Mouse (Mus musculus): ENCODE data around the gene Calhm6. TPM values are rescaled to one million over a fixed set of nuclear protein-coding genes. Genes with fewer than 3 reads are reported as not detected.
A peak's percentile ranks its signal among the peaks of the same experiment; 100 is the strongest.

The Calhm6 gene
- polyA plus RNA-seq (2014; fragmentation: Nextera tagmentation; extraction: Ambion mirVana) = 0.89 and 1.7 TPM in 2 replicates

DNA sequence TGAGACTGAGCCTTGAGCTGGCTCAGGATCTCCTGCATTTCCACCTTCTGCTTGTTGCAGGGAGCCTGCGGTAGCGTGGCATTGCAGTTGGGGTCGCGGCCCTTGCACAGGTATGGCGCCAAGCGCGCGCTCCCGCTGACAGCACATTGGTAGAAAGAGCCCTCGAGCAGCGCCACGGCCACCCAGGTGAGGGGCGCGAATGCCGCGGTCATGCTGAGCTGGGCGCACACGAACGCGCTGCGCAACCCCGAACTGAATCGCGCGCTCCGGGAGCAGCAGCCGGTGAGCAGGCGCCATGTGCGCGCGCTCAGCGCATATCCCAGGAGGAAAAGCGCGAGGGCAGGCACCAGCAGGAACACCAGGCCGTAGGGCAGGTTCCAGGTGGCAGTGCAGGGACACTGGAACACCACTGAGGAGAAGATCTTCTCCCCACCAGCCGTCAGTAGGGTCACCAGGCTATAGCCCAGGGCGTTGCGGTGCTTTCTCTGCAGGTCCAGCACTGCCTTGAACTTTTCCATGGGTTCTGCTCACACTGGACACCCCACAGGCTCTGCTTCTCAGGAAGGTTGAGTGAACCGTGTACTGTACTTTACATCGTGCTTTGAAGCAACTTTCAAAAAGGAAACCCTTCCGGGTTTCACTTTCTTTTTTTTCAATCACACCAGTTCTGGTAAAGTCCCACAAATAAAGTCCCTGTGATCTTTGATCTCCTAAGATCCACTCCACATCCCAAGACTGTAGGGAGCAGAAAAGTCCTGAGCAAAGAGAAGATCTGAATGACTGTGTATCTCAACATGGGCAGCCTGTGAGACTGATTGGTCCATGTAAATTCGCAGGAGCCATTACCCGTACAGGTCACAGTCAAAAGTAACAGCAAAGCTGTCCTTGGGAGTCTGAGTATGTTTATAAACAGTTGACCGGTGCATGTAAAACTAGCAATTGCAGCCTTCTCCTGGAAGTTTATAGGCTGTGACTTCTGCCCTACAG lies at the start of gene Calhm6:
TSS of gene Calhm6 (minus strand) at position 593 of the 987 bp plus-strand sequence.
- 19% methylated on average over 44 of the region's 44 CpGs for WGBS
- Histone ChIP-seq H3K4me3 (ENCODE audit: low read length) (peak within 1 kb of the TSS; percentile 48), H3K9ac (ENCODE audit: low read depth, low read length) (peak within 1 kb of the TSS; percentile 28; the same call in 1 of the 2 replicates), H3K27ac (ENCODE audit: low read depth, low read length) (no peak within 1 kb of the TSS), H3K4me1 (ENCODE audit: control insufficient read depth, insufficient read depth, low read length) (no peaks in the 10 kb centered on the region), H3K36me3 (ENCODE audit: control insufficient read depth, insufficient read depth, low read length) (no peaks in the 10 kb centered on the region), H3K9me3 (ENCODE audit: control insufficient read depth, low read length) (no peaks in the 10 kb centered on the region), H3K4me2 (replicated peaks; ENCODE audit: low read depth, low read length) (peak within 1 kb of the TSS; percentile 68), H3K27me3 (ENCODE audit: control insufficient read depth, insufficient read depth, low read length) (no peaks in the 10 kb centered on the region)
- ATAC-seq (ENCODE audit: low FRiP score, low TSS enrichment) = peak; percentile 80

- Histone ChIP-seq H3K36me3 (ENCODE audit: control insufficient read depth, insufficient read depth, low read length) (no peaks in the 10 kb centered on the region), H3K4me3 (ENCODE audit: low read length) (no peak overlapping the region), H3K9ac (ENCODE audit: low read depth, low read length) (no peak overlapping the region), H3K4me2 (replicated peaks; ENCODE audit: low read depth, low read length) (no peak overlapping the region), H3K9me3 (ENCODE audit: control insufficient read depth, low read length) (no peaks in the 10 kb centered on the region), H3K4me1 (ENCODE audit: control insufficient read depth, insufficient read depth, low read length) (no peaks in the 10 kb centered on the region), H3K27me3 (ENCODE audit: control insufficient read depth, insufficient read depth, low read length) (no peaks in the 10 kb centered on the region), H3K27ac (ENCODE audit: low read depth, low read length) (no peak overlapping the region)
- WGBS = 39% methylated on average over 8 of the region's 8 CpGs
- ATAC-seq (ENCODE audit: low FRiP score, low TSS enrichment) = no peak
Measured at GRCm38 (mm10) chr10:34175870-34176606, 48.3 kb upstream of the Calhm6 start.

GRCm38 (mm10) chr10:34172663-34173282 lies 45.0 kb upstream of the Calhm6 start:
- Histone ChIP-seq H3K36me3 (ENCODE audit: control insufficient read depth, insufficient read depth, low read length) (no peaks in the 10 kb centered on the region), H3K27ac (ENCODE audit: low read depth, low read length) (no peak overlapping the region), H3K4me1 (ENCODE audit: control insufficient read depth, insufficient read depth, low read length) (no peaks in the 10 kb centered on the region), H3K27me3 (ENCODE audit: control insufficient read depth, insufficient read depth, low read length) (no peaks in the 10 kb centered on the region), H3K4me3 (ENCODE audit: low read length) (no peak overlapping the region), H3K9me3 (ENCODE audit: control insufficient read depth, low read length) (no peaks in the 10 kb centered on the region), H3K4me2 (replicated peaks; ENCODE audit: low read depth, low read length) (no peak overlapping the region), H3K9ac (ENCODE audit: low read depth, low read length) (no peak overlapping the region)
- 48% methylated on average over 4 of the region's 4 CpGs for WGBS
- ATAC-seq (ENCODE audit: low FRiP score, low TSS enrichment) = peak; percentile 82; the same call in 1 of the 2 replicates

- 80% methylated on average over 4 of the region's 4 CpGs for WGBS
- H3K27ac ChIP-seq (ENCODE audit: low read depth, low read length) = no peak overlapping the region
Measured at GRCm38 (mm10) chr10:34171660-34172059, 43.9 kb upstream of the Calhm6 start.

GRCm38 (mm10) chr10:34171191-34171590 lies 43.4 kb upstream of the Calhm6 start:
- Histone ChIP-seq H3K27me3 (ENCODE audit: control insufficient read depth, insufficient read depth, low read length) (no peaks in the 10 kb centered on the region), H3K4me1 (ENCODE audit: control insufficient read depth, insufficient read depth, low read length) (no peaks in the 10 kb centered on the region), H3K4me2 (replicated peaks; ENCODE audit: low read depth, low read length) (no peak overlapping the region), H3K36me3 (ENCODE audit: control insufficient read depth, insufficient read depth, low read length) (no peaks in the 10 kb centered on the region), H3K27ac (ENCODE audit: low read depth, low read length) (no peak overlapping the region), H3K9ac (ENCODE audit: low read depth, low read length) (no peak overlapping the region), H3K9me3 (ENCODE audit: control insufficient read depth, low read length) (no peaks in the 10 kb centered on the region), H3K4me3 (ENCODE audit: low read length) (no peak overlapping the region)
- WGBS = 93% methylated on average over 3 of the region's 3 CpGs
- ATAC-seq (ENCODE audit: low FRiP score, low TSS enrichment) = no peak

More at GRCm38 (mm10) chr10:34171660-34172059, 43.9 kb upstream of the Calhm6 start:
- no peaks in the 10 kb centered on the region for H3K4me1 ChIP-seq (ENCODE audit: control insufficient read depth, insufficient read depth, low read length)
- H3K9me3 ChIP-seq (ENCODE audit: control insufficient read depth, low read length) = no peaks in the 10 kb centered on the region
- H3K4me2 ChIP-seq (replicated peaks; ENCODE audit: low read depth, low read length) = no peak overlapping the region
- H3K9ac ChIP-seq (ENCODE audit: low read depth, low read length) = no peak overlapping the region
- H3K36me3 ChIP-seq (ENCODE audit: control insufficient read depth, insufficient read depth, low read length) = no peaks in the 10 kb centered on the region
- ATAC-seq (ENCODE audit: low FRiP score, low TSS enrichment) = no peak
- no peak overlapping the region for H3K4me3 ChIP-seq (ENCODE audit: low read length)
- no peaks in the 10 kb centered on the region for H3K27me3 ChIP-seq (ENCODE audit: control insufficient read depth, insufficient read depth, low read length)

DNA sequence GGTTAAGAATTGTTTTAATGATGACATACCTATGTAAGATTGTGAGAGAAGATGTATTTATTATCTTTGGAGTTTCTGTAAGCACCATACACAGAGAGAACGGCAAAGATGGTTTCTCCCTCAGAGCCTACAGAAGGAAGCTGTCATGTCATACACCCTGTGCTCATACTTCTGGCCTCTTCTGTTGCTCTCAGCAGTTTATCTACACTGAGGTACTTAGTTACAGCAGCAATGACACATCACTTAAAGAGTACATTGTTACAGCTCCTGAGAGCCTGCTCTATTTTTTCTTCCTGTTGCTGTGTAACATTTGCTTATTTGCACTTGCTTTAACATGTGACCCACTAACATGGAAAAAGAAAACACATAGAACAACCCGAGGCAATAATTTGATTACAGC lies 39.2 kb upstream of the Calhm6 start:
- 80% methylated on average over 2 of the region's 2 CpGs for WGBS
- ATAC-seq (ENCODE audit: low FRiP score, low TSS enrichment) = no peak

DNA sequence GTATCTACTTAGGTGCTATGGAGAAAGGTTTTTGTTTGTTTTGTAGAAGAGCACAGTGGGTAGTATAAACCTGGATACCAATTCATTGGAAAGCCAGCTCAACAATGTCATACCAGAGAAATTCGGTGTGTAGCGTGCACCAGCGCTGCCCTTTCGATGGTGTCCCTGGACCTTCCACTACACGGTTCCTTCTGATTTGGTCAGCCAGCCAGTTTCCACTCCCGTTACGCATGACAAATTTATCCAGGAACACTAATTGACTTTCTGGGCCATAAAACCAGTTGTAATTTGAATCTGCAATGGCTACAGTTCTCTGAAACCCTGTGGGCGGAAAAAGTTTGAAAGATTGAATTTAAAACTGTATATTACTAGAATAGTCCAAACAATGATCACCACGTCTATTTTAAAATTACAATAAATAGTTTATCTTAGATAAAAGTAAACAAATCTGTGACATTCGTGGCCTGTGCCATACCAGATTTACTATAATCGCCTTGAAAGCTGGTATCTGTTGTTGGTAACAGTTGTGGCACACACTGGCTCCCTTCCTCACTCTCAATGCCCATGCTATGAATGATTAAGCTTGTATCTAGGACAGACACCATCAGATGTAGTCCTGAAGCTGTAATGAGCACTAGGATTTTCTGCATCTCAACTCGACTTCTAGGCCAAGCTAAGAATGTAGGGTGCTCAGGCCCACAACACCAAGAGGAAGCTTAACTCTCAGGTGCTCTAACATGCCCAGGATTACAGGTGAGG lies 28.2 kb upstream of the Calhm6 start:
- ATAC-seq (ENCODE audit: low FRiP score, low TSS enrichment) = peak; percentile 84
- Histone ChIP-seq H3K27ac (ENCODE audit: low read depth, low read length) (no peak overlapping the region), H3K9me3 (ENCODE audit: control insufficient read depth, low read length) (no peaks in the 10 kb centered on the region), H3K4me1 (ENCODE audit: control insufficient read depth, insufficient read depth, low read length) (peaks cover 6% of the 10 kb centered on the region; the same call in 1 of the 2 replicates), H3K36me3 (ENCODE audit: control insufficient read depth, insufficient read depth, low read length) (no peaks in the 10 kb centered on the region; the same call in 1 of the 2 replicates), H3K9ac (ENCODE audit: low read depth, low read length) (no peak overlapping the region), H3K4me2 (replicated peaks; ENCODE audit: low read depth, low read length) (no peak overlapping the region; the same call in 1 of the 2 replicates), H3K4me3 (ENCODE audit: low read length) (no peak overlapping the region), H3K27me3 (ENCODE audit: control insufficient read depth, insufficient read depth, low read length) (no peaks in the 10 kb centered on the region)
- WGBS = 40% methylated on average over 12 of the region's 12 CpGs

More for the DNA sequence above, 39.2 kb upstream of the Calhm6 start:
- no peak overlapping the region for H3K4me2 ChIP-seq (replicated peaks; ENCODE audit: low read depth, low read length)
- no peak overlapping the region for H3K4me3 ChIP-seq (ENCODE audit: low read length)
- H3K27ac ChIP-seq (ENCODE audit: low read depth, low read length) = no peak overlapping the region
- no peak overlapping the region for H3K9ac ChIP-seq (ENCODE audit: low read depth, low read length)
- H3K9me3 ChIP-seq (ENCODE audit: control insufficient read depth, low read length) = no peaks in the 10 kb centered on the region
- H3K4me1 ChIP-seq (ENCODE audit: control insufficient read depth, insufficient read depth, low read length) = no peaks in the 10 kb centered on the region
- H3K27me3 ChIP-seq (ENCODE audit: control insufficient read depth, insufficient read depth, low read length) = no peaks in the 10 kb centered on the region
- H3K36me3 ChIP-seq (ENCODE audit: control insufficient read depth, insufficient read depth, low read length) = peaks cover 3% of the 10 kb centered on the region; the same call in 1 of the 2 replicates

DNA sequence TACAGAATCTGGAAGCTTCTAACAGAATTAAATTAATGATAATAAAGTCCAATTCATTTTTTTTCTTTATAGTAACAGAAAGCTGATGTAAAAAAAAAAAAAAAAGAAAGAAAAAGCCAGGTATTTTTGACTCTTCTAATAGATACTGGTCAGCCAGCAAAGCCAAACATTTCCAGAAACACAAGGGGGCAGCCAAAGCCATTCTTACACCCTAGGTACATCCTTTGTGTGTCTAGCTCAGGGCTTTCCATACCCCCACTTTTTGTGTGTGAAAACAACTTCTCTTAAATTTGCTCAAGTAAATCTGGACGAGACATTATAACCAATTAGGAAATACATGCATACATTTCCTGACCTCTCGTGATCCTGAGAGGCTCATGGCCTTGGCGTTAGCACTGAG lies 24.0 kb upstream of the Calhm6 start:
- no peak overlapping the region for H3K27ac ChIP-seq (ENCODE audit: low read depth, low read length)
- no peaks in the 10 kb centered on the region for H3K27me3 ChIP-seq (ENCODE audit: control insufficient read depth, insufficient read depth, low read length)
- no peak overlapping the region for H3K4me2 ChIP-seq (replicated peaks; ENCODE audit: low read depth, low read length)
- H3K4me3 ChIP-seq (ENCODE audit: low read length) = no peak overlapping the region
- WGBS = 71% methylated on average over 3 of the region's 3 CpGs
- no peaks in the 10 kb centered on the region; the same call in 1 of the 2 replicates for H3K36me3 ChIP-seq (ENCODE audit: control insufficient read depth, insufficient read depth, low read length)
- H3K9ac ChIP-seq (ENCODE audit: low read depth, low read length) = no peak overlapping the region
- peaks cover 6% of the 10 kb centered on the region; the same call in 1 of the 2 replicates for H3K4me1 ChIP-seq (ENCODE audit: control insufficient read depth, insufficient read depth, low read length)
- no peak for ATAC-seq (ENCODE audit: low FRiP score, low TSS enrichment)
- no peaks in the 10 kb centered on the region for H3K9me3 ChIP-seq (ENCODE audit: control insufficient read depth, low read length)
